Mouse (Mus musculus): ENCODE measurements around the gene Phactr3.

Gene Phactr3

DNA sequence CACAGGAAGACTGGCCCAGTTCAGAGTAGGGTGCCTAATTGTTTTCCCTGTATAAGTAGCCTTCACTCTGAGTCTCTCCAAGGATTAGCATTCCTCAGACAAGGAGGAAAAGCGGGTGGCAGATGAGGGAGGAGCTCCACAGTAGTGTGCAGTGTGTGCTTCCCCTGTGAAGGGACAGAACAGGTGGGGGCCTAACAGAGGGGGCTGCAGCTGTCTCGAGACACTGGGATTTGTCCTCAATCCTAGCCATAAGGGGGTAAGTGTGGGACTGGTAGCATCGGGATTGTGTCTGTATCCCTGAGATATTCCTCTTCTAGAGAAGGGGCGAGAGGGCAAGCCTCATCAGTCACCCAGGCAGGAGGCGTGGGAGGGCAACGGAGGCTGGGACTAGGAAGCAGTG is 66.1 kb downstream of the Phactr3 start:
- no peak for DNase-seq (ENCODE audit: extremely low read depth, insufficient read length, low spot score)

DNA sequence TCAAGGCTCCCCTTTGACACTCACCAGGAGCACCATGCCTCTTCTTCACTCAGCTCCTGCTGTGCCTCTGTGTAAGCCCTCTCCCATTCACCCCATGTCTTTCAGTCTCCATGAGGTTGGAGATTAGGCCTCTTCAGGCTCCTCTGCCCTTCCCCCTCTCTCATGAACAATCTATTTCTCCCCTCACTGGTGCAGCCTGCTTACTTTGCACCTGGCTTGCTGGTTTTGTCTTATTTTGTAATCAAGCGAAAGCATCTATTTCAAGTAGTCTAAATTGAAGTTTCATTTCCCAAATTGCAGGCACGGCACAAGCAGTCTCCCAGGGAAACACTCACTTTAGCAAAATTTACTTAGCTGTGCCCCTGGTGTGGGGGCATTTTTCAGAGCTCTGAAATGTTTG is 70.2 kb downstream of the Phactr3 start:
- no peak for DNase-seq (ENCODE audit: extremely low read depth, insufficient read length, low spot score)

DNA sequence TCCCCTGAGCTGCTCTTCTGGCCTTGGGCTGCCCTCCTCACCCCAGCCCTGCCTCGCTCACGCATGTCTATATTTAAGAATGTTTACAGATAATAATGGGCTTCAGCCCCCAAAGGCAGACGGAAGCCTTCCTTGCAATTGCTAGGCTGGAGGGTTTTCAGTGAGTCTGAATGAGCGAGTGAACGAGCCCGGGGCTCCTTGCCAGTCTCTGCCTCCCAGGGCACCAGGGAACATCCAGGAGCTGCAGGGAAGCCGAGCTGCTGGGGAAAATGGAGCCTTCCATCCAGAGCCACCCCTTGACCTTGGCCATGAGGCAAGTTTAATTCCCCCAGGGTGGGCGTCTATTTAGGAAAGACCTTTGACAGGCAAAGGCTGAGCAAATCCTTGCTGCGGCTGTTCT is 74.1 kb downstream of the Phactr3 start:
- no peak for DNase-seq (ENCODE audit: extremely low read depth, insufficient read length, low spot score)

DNA sequence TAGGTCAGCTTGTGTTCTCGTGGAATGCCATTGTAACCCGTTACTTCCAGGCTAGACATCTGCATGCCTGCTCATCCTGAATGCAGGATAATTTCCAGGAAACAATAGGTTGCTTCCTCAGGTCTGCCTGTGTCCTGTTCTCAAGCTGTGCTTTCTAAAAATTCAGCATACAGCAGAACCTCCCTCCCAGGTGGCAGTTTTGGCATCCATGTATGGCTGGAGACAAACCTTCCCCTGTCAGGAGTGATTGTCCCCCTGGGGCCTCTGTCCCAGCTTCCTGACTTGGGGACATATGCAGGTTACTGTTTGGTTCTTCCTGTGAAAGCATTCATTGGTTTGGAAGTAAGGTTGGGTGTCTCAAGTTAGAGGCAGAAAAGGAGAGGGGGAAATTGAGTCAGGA is 74.7 kb downstream of the Phactr3 start:
- DNase-seq (ENCODE audit: extremely low read depth, insufficient read length, low spot score), result no peak

DNA sequence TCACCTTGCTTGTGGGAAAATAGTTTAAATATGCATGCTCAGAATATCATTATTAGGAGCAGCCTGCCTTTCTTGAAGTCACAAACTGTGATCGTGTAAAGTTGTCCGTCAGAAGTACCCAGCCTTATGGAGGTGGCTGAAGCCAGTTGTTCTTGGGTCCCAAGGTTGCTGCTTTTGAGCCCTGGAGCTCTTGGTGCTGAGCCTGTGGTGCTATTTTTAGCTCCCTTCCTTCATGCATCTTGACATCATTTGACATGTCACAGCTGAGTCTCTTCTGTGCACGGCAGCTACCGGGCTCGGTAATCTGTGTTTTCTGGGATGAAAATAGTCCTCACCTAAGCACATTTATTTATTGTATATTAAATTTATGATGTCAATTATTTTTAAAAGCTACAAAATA is 76.1 kb downstream of the Phactr3 start:
- no peak for DNase-seq (ENCODE audit: extremely low read depth, insufficient read length, low spot score)

DNA sequence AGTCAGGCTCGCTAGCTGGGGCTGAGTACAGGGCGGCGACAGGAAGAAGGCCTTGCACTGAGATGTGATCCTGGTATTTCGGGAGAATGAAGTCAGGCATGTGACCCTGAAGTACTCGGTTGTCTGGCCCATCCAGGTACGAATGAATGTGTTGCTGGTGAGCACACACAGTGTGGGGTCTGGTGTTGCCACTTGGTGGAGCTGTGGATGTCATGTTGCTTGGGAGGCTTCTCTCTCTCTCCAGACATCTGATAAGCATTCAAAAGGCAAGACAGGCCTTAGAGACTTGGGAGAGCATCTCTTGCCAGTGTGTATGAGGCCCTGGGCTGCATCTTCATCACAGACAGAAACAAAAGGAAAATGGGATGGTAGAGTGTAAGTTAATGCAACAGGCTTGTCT is 77.3 kb downstream of the Phactr3 start:
- no peak for DNase-seq (ENCODE audit: extremely low read depth, insufficient read length, low spot score)

DNA sequence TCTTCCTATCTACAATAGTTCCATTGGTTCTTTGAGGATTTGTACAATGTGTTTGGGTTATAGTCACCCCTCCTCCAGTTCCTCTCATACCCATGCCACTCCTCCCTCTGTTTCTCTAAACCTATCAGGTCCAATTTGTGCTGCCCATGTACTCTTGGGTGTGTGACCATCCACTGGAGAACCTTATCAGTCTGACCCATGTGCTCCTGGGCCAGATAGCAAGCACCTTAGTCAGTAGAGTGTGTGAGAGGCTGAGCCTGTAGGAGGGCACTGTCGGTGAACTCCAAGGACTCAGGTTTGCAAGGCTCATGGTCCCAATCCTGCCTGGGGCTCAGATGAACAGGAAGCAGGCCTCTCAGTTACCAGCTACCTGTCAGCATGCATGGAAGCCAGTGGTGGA is 78.8 kb downstream of the Phactr3 start:
- no peak for DNase-seq (ENCODE audit: extremely low read depth, insufficient read length, low spot score)

DNA sequence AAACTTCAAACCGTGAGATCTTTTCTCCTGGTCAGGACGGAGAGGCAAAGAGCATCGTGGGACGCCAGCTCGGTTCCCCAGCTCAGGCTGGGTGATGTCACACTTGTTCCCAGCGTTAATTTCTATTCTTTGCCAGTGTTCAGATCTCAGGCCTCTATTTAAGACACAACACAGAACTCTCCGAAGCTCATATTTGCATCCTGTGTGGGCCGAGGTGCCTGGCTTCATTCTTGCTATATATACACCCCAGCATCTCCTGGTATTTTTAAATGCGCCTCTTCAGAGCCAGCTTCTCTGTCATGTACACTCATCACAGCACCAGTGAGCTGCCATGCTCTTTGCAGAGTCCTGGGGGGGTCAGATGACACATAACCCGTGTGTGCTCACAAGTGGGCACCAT is 85.7 kb downstream of the Phactr3 start:
- no peak for DNase-seq (ENCODE audit: extremely low read depth, insufficient read length, low spot score)

DNA sequence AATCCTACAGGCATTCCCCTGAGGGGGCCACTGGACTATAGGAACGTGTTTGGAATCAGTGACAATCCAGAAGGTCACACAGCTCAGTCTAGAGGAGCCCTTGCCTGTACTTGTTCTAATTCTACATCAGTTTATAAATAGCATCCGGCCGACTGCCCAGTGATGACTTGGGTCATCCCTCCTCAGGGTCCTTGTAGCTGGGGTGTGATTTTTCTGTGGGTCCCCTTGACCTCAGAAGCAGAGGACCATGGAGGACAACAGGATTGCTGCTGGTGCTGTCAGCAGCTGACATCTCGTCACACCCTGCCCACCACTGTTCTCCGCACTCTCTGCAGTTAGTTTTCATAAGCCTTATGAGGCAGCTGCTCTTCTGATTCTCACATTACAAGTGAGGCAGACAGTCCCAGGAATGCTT is 89.4 kb downstream of the Phactr3 start:
- DNase-seq (ENCODE audit: extremely low read depth, insufficient read length, low spot score), result no peak

DNA sequence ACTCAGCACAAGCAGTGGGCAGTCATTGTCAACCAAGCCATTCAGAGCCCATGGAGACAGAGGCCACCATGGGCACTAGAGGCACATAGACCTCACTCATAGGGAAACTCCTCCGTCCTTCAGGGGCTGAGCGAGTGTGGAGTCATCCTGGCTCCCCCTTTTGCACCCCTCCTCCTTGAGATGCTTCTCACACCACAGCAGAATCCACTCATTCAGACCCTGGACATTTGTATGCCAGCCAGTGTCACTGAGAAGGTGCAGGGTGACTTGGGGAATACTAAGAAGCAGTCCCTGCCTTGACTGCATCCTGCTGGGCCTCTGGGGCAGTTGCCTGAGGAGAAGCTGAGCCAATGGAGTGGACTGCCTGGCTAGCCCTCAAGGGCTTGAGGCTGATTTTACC is 95.1 kb downstream of the Phactr3 start:
- DNase-seq (ENCODE audit: extremely low read depth, insufficient read length, low spot score), result no peak

DNA sequence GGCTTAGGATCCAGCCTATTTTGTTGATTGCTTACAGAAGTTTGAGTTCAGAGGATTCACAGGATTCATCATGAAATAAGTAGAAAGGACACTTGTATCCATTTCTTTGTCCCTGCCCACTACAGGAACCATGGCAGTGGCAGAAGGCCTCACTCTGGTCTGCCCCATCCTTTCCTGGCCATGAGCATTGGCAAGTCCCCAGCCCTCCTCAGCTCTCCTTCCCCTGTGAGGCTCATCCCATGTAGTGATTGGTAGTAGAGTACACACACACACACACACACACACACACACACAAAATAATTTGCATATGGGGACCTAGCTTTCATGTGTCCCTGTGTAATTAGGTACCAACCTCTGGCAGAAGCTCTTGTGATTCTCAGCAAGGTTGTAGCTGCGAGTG is 95.8 kb downstream of the Phactr3 start:
- no peak for DNase-seq (ENCODE audit: extremely low read depth, insufficient read length, low spot score)

DNA sequence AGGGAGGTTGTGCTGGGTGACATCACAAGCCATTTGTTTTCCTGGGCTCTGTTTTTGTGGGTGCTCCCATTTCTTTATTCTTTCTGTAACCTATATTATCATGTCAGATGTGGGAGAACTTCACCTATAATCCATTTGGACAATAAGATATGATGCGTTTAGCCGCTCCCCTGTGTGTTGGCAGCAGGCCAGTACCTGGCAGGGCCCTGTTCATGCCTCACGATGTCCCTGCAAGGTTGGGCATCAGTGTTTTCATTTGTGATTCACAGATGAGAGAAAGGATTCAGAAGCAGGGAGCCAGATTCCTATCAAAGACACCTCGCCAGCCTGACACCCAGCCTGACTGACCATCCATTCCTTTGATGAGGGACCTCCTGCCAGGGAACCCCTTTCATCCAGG is 99.7 kb downstream of the Phactr3 start:
- DNase-seq (ENCODE audit: extremely low read depth, insufficient read length, low spot score), result no peak

DNA sequence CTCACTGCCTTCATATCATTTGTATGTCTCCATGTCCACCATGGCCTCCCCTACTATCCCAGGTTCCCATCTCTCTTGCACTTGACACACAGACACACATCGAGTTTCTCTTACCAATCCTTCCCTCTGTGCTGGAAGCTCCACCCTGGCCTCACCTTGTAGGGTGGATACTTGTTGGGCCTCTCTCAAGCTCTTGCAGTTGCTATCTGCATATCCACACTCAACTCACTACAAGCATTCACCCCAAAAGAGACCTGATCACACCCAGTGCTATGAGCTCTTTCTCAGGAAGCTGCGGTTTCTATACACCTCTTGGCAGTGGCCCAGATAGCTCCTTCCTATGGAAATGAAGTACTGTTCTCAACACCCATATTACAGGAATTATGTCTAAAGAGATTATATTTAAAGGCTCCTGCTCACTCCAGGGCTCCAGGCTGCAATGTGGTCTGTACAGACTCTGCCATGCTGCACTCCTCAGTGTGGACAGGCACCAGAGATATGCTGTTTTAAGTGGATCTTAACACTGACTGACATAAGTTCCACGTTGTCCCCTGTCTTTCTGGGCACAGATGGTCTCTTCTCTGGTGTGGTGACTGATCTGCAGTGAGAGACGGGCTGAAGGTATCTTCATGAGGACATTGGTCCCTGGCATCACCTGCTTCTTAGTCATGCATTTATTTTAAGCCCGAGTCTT is 100.8 kb downstream of the Phactr3 start:
- DNase-seq (ENCODE audit: extremely low read depth, insufficient read length, low spot score), result no peak

DNA sequence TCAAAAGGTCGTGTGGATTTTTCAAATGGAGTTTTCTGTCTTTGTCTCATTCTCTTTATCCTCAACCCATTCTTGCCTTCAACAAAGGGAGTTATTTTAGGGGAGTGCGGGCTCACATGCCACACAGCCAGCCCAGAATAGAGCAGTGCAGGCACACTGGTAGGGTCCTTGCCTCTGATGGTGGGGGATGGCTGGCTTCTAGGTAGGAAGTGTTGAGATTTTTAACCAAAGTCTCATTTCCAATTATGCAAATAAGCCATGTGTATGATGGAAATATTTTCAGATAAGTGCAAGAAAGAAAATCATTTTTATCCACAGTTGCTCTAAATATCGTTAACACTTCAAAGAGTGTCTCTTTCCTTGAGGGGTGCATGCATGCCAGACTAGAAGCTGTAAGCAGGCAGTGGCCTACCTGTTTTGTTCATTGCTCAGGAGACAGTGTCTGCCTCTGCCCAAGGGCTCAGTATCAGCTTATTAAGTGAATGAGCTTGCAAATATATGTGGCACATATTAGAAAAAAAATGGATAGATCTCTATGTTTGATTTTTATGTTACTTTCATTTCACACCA is 101.5 kb downstream of the Phactr3 start:
- no peak for DNase-seq (ENCODE audit: extremely low read depth, insufficient read length, low spot score)

DNA sequence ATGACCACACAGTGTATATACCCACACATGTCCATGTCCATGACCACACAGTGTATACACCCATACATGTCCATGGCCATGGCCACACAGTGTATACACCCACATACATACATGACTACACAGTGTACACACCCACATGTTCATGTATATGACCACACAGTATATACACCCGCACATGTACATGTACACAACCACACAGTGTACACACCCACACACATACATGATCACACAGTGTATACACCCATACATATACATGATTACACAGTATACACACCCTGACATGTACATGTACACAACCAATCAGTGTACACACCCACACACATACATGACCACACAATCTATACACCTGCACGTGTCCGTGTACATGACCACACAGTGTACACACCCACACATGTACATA is 102.2 kb downstream of the Phactr3 start:
- no peak for DNase-seq (ENCODE audit: extremely low read depth, insufficient read length, low spot score)

DNA sequence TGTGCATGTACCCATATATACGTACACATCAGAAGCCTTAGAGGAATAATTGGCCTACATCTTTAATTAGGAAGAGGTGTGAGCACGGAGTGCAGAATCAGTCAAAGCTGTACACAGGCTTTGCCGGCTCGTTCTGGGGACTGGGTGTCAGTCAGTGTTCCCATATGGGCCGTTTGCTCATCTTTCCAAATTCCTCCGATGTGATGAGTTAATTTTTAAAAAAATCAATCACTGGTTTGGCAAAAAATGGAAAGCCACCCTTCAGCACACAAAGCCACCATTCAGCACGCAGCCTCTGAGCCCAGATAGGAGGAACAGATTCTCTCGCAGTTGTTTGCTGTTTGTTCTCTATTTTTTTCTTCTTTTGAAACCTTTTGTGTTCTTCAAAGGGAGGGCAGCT is 110.5 kb downstream of the Phactr3 start:
- no peak for DNase-seq (ENCODE audit: extremely low read depth, insufficient read length, low spot score)

DNA sequence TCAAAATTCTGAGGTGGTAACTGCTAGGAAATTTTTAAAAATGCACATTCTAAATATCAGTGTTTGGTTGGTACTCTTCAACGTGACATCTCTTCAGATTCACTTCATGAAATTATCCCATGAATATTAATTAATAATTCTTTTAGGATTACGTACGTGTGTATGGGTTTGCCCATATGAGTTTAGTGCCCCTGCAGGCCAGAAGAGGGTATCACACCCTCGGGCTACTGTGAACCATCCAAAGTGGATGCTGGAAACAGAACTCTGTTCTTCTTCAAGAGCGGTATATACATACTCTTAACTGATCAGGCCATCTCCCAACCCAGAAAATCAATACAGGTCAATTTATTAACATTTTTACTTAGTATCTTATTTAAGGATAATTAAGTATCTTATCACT is 114.7 kb downstream of the Phactr3 start:
- DNase-seq (ENCODE audit: extremely low read depth, insufficient read length, low spot score), result no peak

DNA sequence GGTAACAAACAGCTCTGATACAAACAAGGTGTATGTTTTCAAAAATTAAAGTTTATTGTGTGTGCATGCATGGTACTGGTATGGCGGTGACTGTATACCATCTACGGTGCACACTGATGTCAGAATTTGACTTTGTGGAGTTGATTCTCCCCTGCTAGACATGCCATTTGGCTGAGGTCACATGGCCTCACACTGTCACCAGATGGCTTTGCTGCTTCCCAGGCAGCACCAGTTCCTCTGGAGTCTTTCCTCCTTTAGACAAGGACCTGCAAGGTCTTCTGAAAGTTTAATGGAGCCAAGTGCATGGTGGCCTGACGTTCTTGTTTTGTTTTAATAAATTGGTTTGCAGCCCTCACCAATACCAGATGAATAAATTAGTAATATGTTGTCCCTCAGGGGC is 118.3 kb downstream of the Phactr3 start:
- DNase-seq (ENCODE audit: extremely low read depth, insufficient read length, low spot score), result no peak

DNA sequence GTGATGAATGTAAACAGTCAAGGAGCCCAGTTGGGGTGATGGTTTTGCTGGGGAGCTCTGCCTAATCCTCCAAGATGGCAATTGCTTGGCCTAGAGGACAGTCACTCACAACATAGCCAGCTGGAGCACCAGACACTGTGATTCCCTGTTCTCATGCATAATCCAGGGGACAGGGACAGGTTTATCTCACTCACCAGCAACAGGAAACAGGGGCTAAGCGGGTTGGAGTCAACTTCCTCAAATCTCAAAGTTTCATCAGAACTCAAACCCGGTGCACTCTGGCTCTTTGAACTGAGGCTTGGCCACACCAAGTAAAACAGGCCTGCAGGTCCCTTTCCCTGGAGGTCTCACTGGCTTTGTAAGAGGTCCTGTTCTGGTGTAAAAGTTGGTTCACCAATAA is 119.7 kb downstream of the Phactr3 start:
- no peak for DNase-seq (ENCODE audit: extremely low read depth, insufficient read length, low spot score)

DNA sequence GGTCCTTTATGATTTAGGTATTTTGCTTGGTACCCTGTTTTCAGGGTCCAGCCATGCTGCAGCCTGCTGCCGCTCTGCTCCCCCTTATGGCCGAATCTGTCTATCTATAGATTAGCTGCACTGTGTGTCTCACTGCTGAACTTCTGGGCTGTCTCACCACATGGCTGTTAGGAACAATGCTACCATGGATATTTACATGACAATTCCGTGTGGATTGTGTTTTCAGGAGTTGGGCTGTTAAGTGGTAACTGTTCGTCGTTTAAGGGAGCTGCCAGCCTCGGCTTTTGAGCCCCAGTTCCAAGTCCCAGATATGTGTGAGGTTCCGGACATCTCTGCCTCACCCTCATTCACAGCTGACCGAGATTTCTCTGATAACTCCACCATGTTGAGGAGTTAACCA is 122.1 kb downstream of the Phactr3 start:
- no peak for DNase-seq (ENCODE audit: extremely low read depth, insufficient read length, low spot score)

DNA sequence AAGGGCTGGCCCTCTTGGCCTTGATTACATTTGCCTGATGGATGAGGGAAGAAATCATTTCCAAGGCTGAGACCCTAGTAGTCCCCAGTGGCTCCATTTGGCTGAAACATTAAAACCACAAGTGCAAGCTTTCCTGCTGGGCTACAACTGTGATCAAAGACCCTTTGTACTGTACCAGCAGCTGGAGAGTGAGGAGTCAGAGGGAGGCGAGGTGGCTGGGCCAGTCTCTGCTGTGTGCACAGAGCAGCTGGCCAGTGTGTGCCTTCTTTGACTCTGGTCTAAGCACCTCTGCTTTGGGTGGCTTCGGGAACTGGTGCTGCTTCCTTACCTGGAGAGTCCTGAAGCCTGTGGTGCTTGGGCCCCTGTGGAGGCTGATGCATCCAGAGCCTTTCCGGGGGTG is 122.6 kb downstream of the Phactr3 start:
- no peak for DNase-seq (ENCODE audit: extremely low read depth, insufficient read length, low spot score)

DNA sequence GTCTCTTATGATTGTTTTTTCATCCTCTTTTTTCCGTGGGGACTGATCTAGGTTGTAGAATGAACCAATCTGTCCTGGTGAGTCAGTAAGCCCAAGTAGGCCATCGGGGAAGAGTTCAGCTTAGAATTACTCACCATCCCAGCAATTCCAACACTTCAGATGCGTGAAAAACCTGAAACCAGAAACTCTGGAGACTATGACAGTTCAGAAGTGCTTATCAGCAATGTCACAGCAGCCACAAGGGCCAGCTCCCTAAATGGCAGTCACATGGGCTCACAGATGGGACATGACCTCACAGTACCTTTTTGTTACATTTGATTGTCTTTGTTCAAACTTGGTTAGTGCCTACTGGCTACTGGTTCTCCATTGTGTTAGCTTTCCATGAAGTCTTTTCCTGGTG is 124.2 kb downstream of the Phactr3 start:
- DNase-seq (ENCODE audit: extremely low read depth, insufficient read length, low spot score), result no peak

DNA sequence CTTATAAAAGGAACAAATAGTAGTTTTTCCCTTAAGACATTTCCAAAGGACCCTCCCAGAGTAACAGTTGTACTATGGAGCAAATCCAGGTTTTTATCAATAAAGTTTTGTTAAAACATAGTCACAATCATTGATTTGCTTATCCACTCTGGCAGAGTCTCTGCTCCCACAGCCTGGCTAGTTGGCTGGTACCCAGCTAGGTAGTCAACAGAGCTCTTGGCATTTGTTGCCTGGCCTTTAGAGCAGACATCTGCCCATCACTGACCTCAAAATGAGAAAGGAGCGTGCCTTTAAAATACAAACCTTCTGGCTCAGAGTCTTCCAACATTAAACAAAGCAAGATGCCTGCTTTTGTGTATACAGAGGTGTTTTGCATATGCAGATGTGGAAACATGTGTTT is 126.1 kb downstream of the Phactr3 start:
- no peak for DNase-seq (ENCODE audit: extremely low read depth, insufficient read length, low spot score)
